Mouse (Mus musculus): ENCODE data around the gene Ryr2. TPM values are rescaled to one million over a fixed set of nuclear protein-coding genes. Genes with fewer than 3 reads are reported as not detected.
"Not testable (repeated sequence)": the region's sequence is repeated elsewhere in the genome, so short reads cannot be mapped to it uniquely, and the experiment has no call there.

Ryr2 gene
- total RNA-seq (2015) (not detected in 2 replicates), total RNA-seq (2017) (not detected in 2 replicates)

GRCm38 (mm10) chr13:12106662-12107632, at the start of gene Ryr2:
Ryr2 (minus strand) TSS chr13:12106945.
- ATAC-seq (replicated peaks; ENCODE audit: poor library complexity), result peak; percentile 75

GRCm38 (mm10) chr13:12153922-12154321, 47.2 kb upstream of the Ryr2 start:
- no peak for ATAC-seq (replicated peaks; ENCODE audit: poor library complexity)

- no peak for ATAC-seq (replicated peaks; ENCODE audit: poor library complexity)
Measured at GRCm38 (mm10) chr13:12146918-12147507, 40.3 kb upstream of the Ryr2 start.

- ATAC-seq (replicated peaks; ENCODE audit: poor library complexity), result no peak
Measured at GRCm38 (mm10) chr13:12146402-12146801, 39.7 kb upstream of the Ryr2 start.

GRCm38 (mm10) chr13:12143347-12143746, 36.6 kb upstream of the Ryr2 start:
- ATAC-seq (replicated peaks; ENCODE audit: poor library complexity), result no peak

GRCm38 (mm10) chr13:12136461-12136860, 29.7 kb upstream of the Ryr2 start:
- ATAC-seq (replicated peaks; ENCODE audit: poor library complexity), result not testable (repeated sequence)

- ATAC-seq (replicated peaks; ENCODE audit: poor library complexity), result no peak
Measured at GRCm38 (mm10) chr13:12133549-12133948, 26.8 kb upstream of the Ryr2 start.

- peak; percentile 73 for ATAC-seq (replicated peaks; ENCODE audit: poor library complexity)
Measured at GRCm38 (mm10) chr13:12132160-12132710, 25.5 kb upstream of the Ryr2 start.

GRCm38 (mm10) chr13:12129121-12129520, 22.4 kb upstream of the Ryr2 start:
- no peak for ATAC-seq (replicated peaks; ENCODE audit: poor library complexity)

- no peak for ATAC-seq (replicated peaks; ENCODE audit: poor library complexity)
Measured at GRCm38 (mm10) chr13:12126099-12126498, 19.4 kb upstream of the Ryr2 start.

GRCm38 (mm10) chr13:12124940-12125540, 18.3 kb upstream of the Ryr2 start:
- ATAC-seq (replicated peaks; ENCODE audit: poor library complexity), result no peak

GRCm38 (mm10) chr13:12115551-12115950, 8.8 kb upstream of the Ryr2 start:
- ATAC-seq (replicated peaks; ENCODE audit: poor library complexity), result no peak

- no peak for ATAC-seq (replicated peaks; ENCODE audit: poor library complexity)
Measured at GRCm38 (mm10) chr13:12114816-12115215, 8.1 kb upstream of the Ryr2 start.

- no peak for ATAC-seq (replicated peaks; ENCODE audit: poor library complexity)
Measured at GRCm38 (mm10) chr13:12108955-12109354, 2.2 kb upstream of the Ryr2 start.

- 0 out of 2 replicates have a peak, but pooled peaks have one; percentile 17 for ATAC-seq (replicated peaks; ENCODE audit: poor library complexity)
Measured at GRCm38 (mm10) chr13:12105830-12106628, 716 bp downstream of the Ryr2 start.

- ATAC-seq (replicated peaks; ENCODE audit: poor library complexity), result no peak
Measured at GRCm38 (mm10) chr13:12105231-12105829, 1.4 kb downstream of the Ryr2 start.

GRCm38 (mm10) chr13:12104318-12104717, 2.4 kb downstream of the Ryr2 start:
- ATAC-seq (replicated peaks; ENCODE audit: poor library complexity), result no peak

- ATAC-seq (replicated peaks; ENCODE audit: poor library complexity), result no peak
Measured at GRCm38 (mm10) chr13:12103017-12103416, 3.7 kb downstream of the Ryr2 start.

GRCm38 (mm10) chr13:12099446-12099845, 7.3 kb downstream of the Ryr2 start:
- no peak for ATAC-seq (replicated peaks; ENCODE audit: poor library complexity)

- ATAC-seq (replicated peaks; ENCODE audit: poor library complexity), result no peak
Measured at GRCm38 (mm10) chr13:12098981-12099380, 7.8 kb downstream of the Ryr2 start.

Measured in megakaryocyte progenitor cell, adult 5-6 weeks (primary cell).